Mouse (Mus musculus) forebrain, embryonic 16.5 days (tissue): ENCODE results near the gene Atxn2l. TPM values are rescaled to one million over a fixed set of nuclear protein-coding genes. Genes with fewer than 3 reads are reported as not detected.

Experiments used
- ATAC-seq: fragments of 200-750 bp; cut with Nextera tagmentation; 2 replicates; pipeline ENCODE4 v1.8.0; 2017; ENCODE audit warnings: mild to moderate bottlenecking, moderate library complexity
- H3K27ac ChIP-seq: fragments of 300-500 bp; sonication (generic); 2 replicates; pipeline ENCODE4 v1.5.1; 2014; ENCODE audit warnings: low read length, control low read depth
- H3K27me3 ChIP-seq: fragments of 300-500 bp; sonication (generic); replicated peaks from 2 replicates; pipeline ENCODE4 v1.6.1; 2014; ENCODE audit warnings: low read length; ENCODE audit not compliant: control insufficient read depth, insufficient read depth
- H3K36me3 ChIP-seq: fragments of 300-500 bp; sonication (generic); 2 replicates; pipeline ENCODE4 v1.6.1; 2014; ENCODE audit not compliant: control insufficient read depth, insufficient read depth
- H3K4me1 ChIP-seq: fragments of 300-500 bp; sonication (generic); replicated peaks from 2 replicates; pipeline ENCODE4 v1.6.1; 2014; ENCODE audit warnings: low read length; ENCODE audit not compliant: control insufficient read depth, insufficient read depth
- H3K4me2 ChIP-seq: fragments of 300-500 bp; sonication (generic); 2 replicates; pipeline ENCODE4 v1.6.1; 2014; ENCODE audit warnings: mild to moderate bottlenecking, low read length, control low read depth
- H3K4me3 ChIP-seq: fragments of 300-500 bp; sonication (generic); replicated peaks from 2 replicates; pipeline ENCODE4 v1.5.1; 2014; ENCODE audit warnings: mild to moderate bottlenecking, low read length, control low read depth
- H3K9ac ChIP-seq: fragments of 300-500 bp; sonication (generic); replicated peaks from 2 replicates; pipeline ENCODE4 v1.6.1; 2014; ENCODE audit warnings: low read depth, low read length, control low read depth
- H3K9me3 ChIP-seq: fragments of 300-500 bp; sonication (generic); 2 replicates; pipeline ENCODE4 v1.6.1; 2016; ENCODE audit warnings: low read length; ENCODE audit not compliant: control insufficient read depth
- WGBS: fragments of 180-500 bp; shearing (Covaris S2); extraction: QIAGEN DNeasy Blood & Tissue Kit; methylation state at CpG from one replicate; pipeline ENCODE4 v1.1.7; 2014; 5-methylcytosine and 5-hydroxymethylcytosine counted together
- polyA plus RNA-seq: library from polyadenylated mRNA; unstranded; fragments of >200 nt; fragmentation: Nextera tagmentation; extraction: Ambion mirVana; gene quantifications from 2 replicates; pipeline ENCODE4 v1.2.1, GENCODE M21; 2015

The Atxn2l gene
- polyA plus RNA-seq, 1 experiment from 2014 or later = 69.9 TPM

GRCm38 (mm10) chr7:126519513-126519912, 16.3 kb upstream of the Atxn2l start:
- no peak overlapping the region for H3K9ac ChIP-seq
- no peaks in the 10 kb centered on the region for H3K9me3 ChIP-seq
- no peaks in the 10 kb centered on the region for H3K36me3 ChIP-seq
- WGBS = 73% methylated on average over 2 of the region's 2 CpGs
- no peak overlapping the region for H3K27ac ChIP-seq
- 0 out of 2 replicates have a peak, but pooled peaks cover 3% of the 10 kb centered on the region for H3K27me3 ChIP-seq
- no peak overlapping the region for H3K4me2 ChIP-seq
- H3K4me1 ChIP-seq = no peaks in the 10 kb centered on the region
- ATAC-seq = no peak
- H3K4me3 ChIP-seq = no peak overlapping the region

GRCm38 (mm10) chr7:126518261-126518941, 15.2 kb upstream of the Atxn2l start:
- Histone ChIP-seq H3K27ac (no peak overlapping the region), H3K9me3 (no peaks in the 10 kb centered on the region), H3K4me1 (no peaks in the 10 kb centered on the region), H3K27me3 (0 out of 2 replicates have a peak, but pooled peaks cover 3% of the 10 kb centered on the region), H3K36me3 (no peaks in the 10 kb centered on the region), H3K4me2 (no peak overlapping the region), H3K9ac (no peak overlapping the region), H3K4me3 (no peak overlapping the region)
- 80% methylated on average over 5 of the region's 5 CpGs for WGBS
- ATAC-seq = no peak

- H3K27ac ChIP-seq = no peak overlapping the region
- no peaks in the 10 kb centered on the region for H3K27me3 ChIP-seq
- H3K4me3 ChIP-seq = no peak overlapping the region
- no peak overlapping the region for H3K4me2 ChIP-seq
- no peak for ATAC-seq
- H3K4me1 ChIP-seq = no peaks in the 10 kb centered on the region
- no peaks in the 10 kb centered on the region for H3K36me3 ChIP-seq
- no peaks in the 10 kb centered on the region for H3K9me3 ChIP-seq
- H3K9ac ChIP-seq = no peak overlapping the region
- 85% methylated on average over 3 of the region's 3 CpGs for WGBS
Observed at GRCm38 (mm10) chr7:126511287-126511686, 8.1 kb upstream of the Atxn2l start.

GRCm38 (mm10) chr7:126507126-126507778, 4.0 kb upstream of the Atxn2l start:
- 90% methylated on average over 8 of the region's 8 CpGs for WGBS
- no peak overlapping the region for H3K4me2 ChIP-seq
- ATAC-seq = no peak
- H3K36me3 ChIP-seq = no peaks in the 10 kb centered on the region
- no peaks in the 10 kb centered on the region for H3K27me3 ChIP-seq
- no peaks in the 10 kb centered on the region for H3K9me3 ChIP-seq
- peaks cover 5% of the 10 kb centered on the region; the same call in 1 of the 2 replicates for H3K4me1 ChIP-seq
- no peak overlapping the region for H3K27ac ChIP-seq
- no peak overlapping the region for H3K9ac ChIP-seq
- H3K4me3 ChIP-seq = no peak overlapping the region

GRCm38 (mm10) chr7:126504913-126505312, 1.7 kb upstream of the Atxn2l start:
- no peak overlapping the region for H3K4me2 ChIP-seq
- no peaks in the 10 kb centered on the region for H3K27me3 ChIP-seq
- no peaks in the 10 kb centered on the region for H3K9me3 ChIP-seq
- ATAC-seq = no peak
- peaks cover 15% of the 10 kb centered on the region for H3K4me1 ChIP-seq
- no peak overlapping the region for H3K4me3 ChIP-seq
- 75% methylated on average over 2 of the region's 2 CpGs for WGBS
- H3K9ac ChIP-seq = no peak overlapping the region
- H3K27ac ChIP-seq = no peak overlapping the region
- H3K36me3 ChIP-seq = peaks cover 13% of the 10 kb centered on the region

- H3K36me3 ChIP-seq = peaks cover 29% of the 10 kb centered on the region
- peak overlapping the region; percentile 99 for H3K9ac ChIP-seq
- WGBS = under 1% methylated on average over 39 of the region's 40 CpGs
Observed at GRCm38 (mm10) chr7:126502751-126503150, 486 bp downstream of the Atxn2l start.

GRCm38 (mm10) chr7:126502023-126502741, 1.1 kb downstream of the Atxn2l start:
- Histone ChIP-seq H3K36me3 (peaks cover 35% of the 10 kb centered on the region), H3K27me3 (no peaks in the 10 kb centered on the region), H3K4me3 (peak overlapping the region; percentile 100), H3K4me1 (peaks cover 15% of the 10 kb centered on the region), H3K9me3 (no peaks in the 10 kb centered on the region), H3K4me2 (peak overlapping the region; percentile 88), H3K27ac (peak overlapping the region; percentile 99), H3K9ac (peak overlapping the region; percentile 99)
- 0% methylated on average over 49 of the region's 57 CpGs for WGBS
- ATAC-seq = peak; percentile 88

More at GRCm38 (mm10) chr7:126502751-126503150, 486 bp downstream of the Atxn2l start:
- H3K4me2 ChIP-seq = peak overlapping the region; percentile 59
- H3K4me1 ChIP-seq = peaks cover 15% of the 10 kb centered on the region
- peak overlapping the region; percentile 99 for H3K27ac ChIP-seq
- H3K9me3 ChIP-seq = no peaks in the 10 kb centered on the region
- no peaks in the 10 kb centered on the region for H3K27me3 ChIP-seq
- peak overlapping the region; percentile 100 for H3K4me3 ChIP-seq
- no peak; the same call in 1 of the 2 replicates for ATAC-seq

- Histone ChIP-seq H3K36me3 (peaks cover 40% of the 10 kb centered on the region), H3K4me1 (peaks cover 15% of the 10 kb centered on the region), H3K27ac (peak overlapping the region; percentile 99), H3K9me3 (no peaks in the 10 kb centered on the region), H3K4me3 (peak overlapping the region; percentile 100), H3K9ac (peak overlapping the region; percentile 99), H3K27me3 (no peaks in the 10 kb centered on the region), H3K4me2 (peak overlapping the region; percentile 88)
- WGBS = 2% methylated on average over 9 of the region's 9 CpGs
- ATAC-seq = no peak
Observed at GRCm38 (mm10) chr7:126501684-126502022, 1.6 kb downstream of the Atxn2l start.

GRCm38 (mm10) chr7:126499416-126499815, 3.8 kb downstream of the Atxn2l start:
- Histone ChIP-seq H3K4me1 (peaks cover 15% of the 10 kb centered on the region), H3K4me2 (no peak overlapping the region), H3K27ac (no peak overlapping the region), H3K4me3 (no peak overlapping the region), H3K9me3 (no peaks in the 10 kb centered on the region), H3K9ac (no peak overlapping the region), H3K27me3 (no peaks in the 10 kb centered on the region), H3K36me3 (peaks cover 59% of the 10 kb centered on the region)
- ATAC-seq = no peak
- 94% methylated on average over 7 of the region's 7 CpGs for WGBS
